Mouse (Mus musculus) spleen, adult 2 months (tissue): ENCODE data around the gene Flt3l. TPM values are rescaled to one million over a fixed set of nuclear protein-coding genes. Genes with fewer than 3 reads are reported as not detected.

Source experiments
- DNase-seq, 2 experiments: peaks; one replicate each; pipeline versions ENCODE4 v3.0.0 to v3.0.0-alpha.2; 2012 to 2021; ENCODE audit warnings: low spot score in 2 of 2, low read depth in 1 of 2
- H3K27ac ChIP-seq: fragments of 200-500 bp; 2 replicates; pipeline ENCODE4 v1.5.1; 2012; ENCODE audit warnings: low read length, inconsistent platforms; ENCODE audit not compliant: insufficient read depth
- H3K27me3 ChIP-seq: fragments of 200-500 bp; 2 replicates; pipeline ENCODE4 v1.6.1; 2012; ENCODE audit warnings: mild to moderate bottlenecking, moderate library complexity, low read length, inconsistent platforms; ENCODE audit not compliant: control insufficient read depth, insufficient read depth
- H3K36me3 ChIP-seq: fragments of 200-500 bp; 2 replicates; pipeline ENCODE4 v1.6.1; 2012; ENCODE audit warnings: mild to moderate bottlenecking, low read length, inconsistent platforms; ENCODE audit not compliant: control insufficient read depth, insufficient read depth
- H3K4me1 ChIP-seq: fragments of 200-500 bp; 2 replicates; pipeline ENCODE4 v1.6.1; 2011; ENCODE audit warnings: inconsistent platforms; ENCODE audit not compliant: control insufficient read depth, insufficient read depth, insufficient read length
- H3K4me3 ChIP-seq: fragments of 200-500 bp; 2 replicates; pipeline ENCODE4 v1.5.1; 2011; ENCODE audit warnings: mild to moderate bottlenecking, inconsistent platforms; ENCODE audit not compliant: insufficient read depth, insufficient read length; ENCODE audit errors: extremely low read depth
- CTCF ChIP-seq: fragments of 200-500 bp; IDR thresholded peaks from 2 replicates; pipeline ENCODE4 v1.5.1; 2011; ENCODE audit warnings: mild to moderate bottlenecking, inconsistent platforms; ENCODE audit not compliant: insufficient read depth, insufficient read length, insufficient replicate concordance; ENCODE audit errors: extremely low read depth
- POLR2A ChIP-seq: fragments of 200-500 bp; IDR thresholded peaks from 2 replicates; pipeline ENCODE4 v1.6.1; 2011; ENCODE audit warnings: low read depth, low read length, inconsistent platforms
- WGBS: fragments of 180-500 bp; shearing (Covaris S2); methylation state at CpG from one replicate; pipeline ENCODE4 v1.1.7; 2018; 5-methylcytosine and 5-hydroxymethylcytosine counted together
- polyA plus RNA-seq: library from polyadenylated mRNA; depleted of rRNA; stranded (reverse); fragments of >200 nt; gene quantifications from 2 replicates; pipeline ENCODE4 v1.2.3, GENCODE M21; 2012

Gene Flt3l
- polyA plus RNA-seq, 1 experiment, result 183 TPM

DNA sequence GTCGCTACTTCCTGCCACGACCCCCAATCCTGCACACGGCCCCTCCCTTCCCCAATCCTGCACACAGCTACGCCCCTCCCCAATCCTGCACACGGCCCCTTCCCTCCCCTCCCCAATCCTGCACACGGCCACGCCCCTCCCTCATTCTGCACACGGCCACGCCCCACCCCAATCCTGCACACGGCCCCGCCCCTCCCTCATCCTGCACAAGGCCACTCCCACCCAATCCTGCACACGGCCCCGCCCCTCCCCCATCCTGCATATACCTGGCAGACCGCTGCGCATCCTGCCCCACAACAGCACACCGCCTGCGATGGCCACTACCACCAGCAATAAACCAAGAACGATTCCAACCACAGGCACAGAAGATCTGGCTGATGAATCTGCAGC is 42.7 kb downstream of the Flt3l start:
- Histone ChIP-seq H3K27ac (no peak overlapping the region), H3K27me3 (no peaks in the 10 kb centered on the region), H3K36me3 (no peaks in the 10 kb centered on the region; the same call in 1 of the 2 replicates), H3K4me1 (peaks cover 2% of the 10 kb centered on the region), H3K4me3 (no peak overlapping the region)
- 54% methylated on average over 18 of the region's 18 CpGs for WGBS
- DNase-seq, result no peak
- TF ChIP-seq CTCF (no peak), POLR2A (no peak)

GRCm38 (mm10) chr7:45092828-45093515 is 43.3 kb downstream of the Flt3l start:
- no peak for TF ChIP-seq POLR2A
- H3K4me1 ChIP-seq, result peaks cover 2% of the 10 kb centered on the region
- no peaks in the 10 kb centered on the region; the same call in 1 of the 2 replicates for H3K36me3 ChIP-seq
- DNase-seq, result no peak
- WGBS, result 80% methylated on average over 12 of the region's 12 CpGs
- no peak overlapping the region for H3K27ac ChIP-seq
- no peaks in the 10 kb centered on the region for H3K27me3 ChIP-seq
- no peak overlapping the region for H3K4me3 ChIP-seq

DNA sequence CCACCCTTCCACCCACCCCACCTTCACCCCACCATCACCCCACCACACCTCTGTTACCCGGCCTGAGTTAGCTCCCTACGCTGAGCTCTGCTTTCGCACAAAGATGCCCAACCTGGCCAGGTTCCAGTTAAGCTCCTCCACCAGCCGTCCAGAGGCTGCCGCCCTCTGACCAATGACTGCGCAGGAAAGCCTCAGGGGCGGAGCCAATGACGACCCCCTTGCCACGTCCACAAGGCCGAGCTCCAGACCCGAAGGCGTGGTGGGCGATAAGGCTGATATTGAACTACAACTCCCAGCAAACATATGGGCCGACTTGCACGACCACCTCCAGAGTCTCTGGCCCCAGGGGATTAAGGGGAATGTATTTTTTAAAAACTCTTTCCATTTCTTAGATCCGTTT is 44.2 kb downstream of the Flt3l start, which contains the start of gene Rcn3:
Rcn3 (minus strand) TSS at position 174 of the 400 bp plus-strand sequence.
- peak within 1 kb of the TSS; percentile 38; the same call in 1 of the 2 replicates for H3K4me3 ChIP-seq
- 2% methylated on average over 16 of the region's 16 CpGs for WGBS
- DNase-seq, result no peak
- H3K27ac ChIP-seq, result peak within 1 kb of the TSS; percentile 23
- no peaks in the 10 kb centered on the region for H3K27me3 ChIP-seq
- TF ChIP-seq POLR2A (no peak), CTCF (no peak)
- H3K36me3 ChIP-seq, result no peaks in the 10 kb centered on the region; the same call in 1 of the 2 replicates
- H3K4me1 ChIP-seq, result peaks cover 2% of the 10 kb centered on the region

DNA sequence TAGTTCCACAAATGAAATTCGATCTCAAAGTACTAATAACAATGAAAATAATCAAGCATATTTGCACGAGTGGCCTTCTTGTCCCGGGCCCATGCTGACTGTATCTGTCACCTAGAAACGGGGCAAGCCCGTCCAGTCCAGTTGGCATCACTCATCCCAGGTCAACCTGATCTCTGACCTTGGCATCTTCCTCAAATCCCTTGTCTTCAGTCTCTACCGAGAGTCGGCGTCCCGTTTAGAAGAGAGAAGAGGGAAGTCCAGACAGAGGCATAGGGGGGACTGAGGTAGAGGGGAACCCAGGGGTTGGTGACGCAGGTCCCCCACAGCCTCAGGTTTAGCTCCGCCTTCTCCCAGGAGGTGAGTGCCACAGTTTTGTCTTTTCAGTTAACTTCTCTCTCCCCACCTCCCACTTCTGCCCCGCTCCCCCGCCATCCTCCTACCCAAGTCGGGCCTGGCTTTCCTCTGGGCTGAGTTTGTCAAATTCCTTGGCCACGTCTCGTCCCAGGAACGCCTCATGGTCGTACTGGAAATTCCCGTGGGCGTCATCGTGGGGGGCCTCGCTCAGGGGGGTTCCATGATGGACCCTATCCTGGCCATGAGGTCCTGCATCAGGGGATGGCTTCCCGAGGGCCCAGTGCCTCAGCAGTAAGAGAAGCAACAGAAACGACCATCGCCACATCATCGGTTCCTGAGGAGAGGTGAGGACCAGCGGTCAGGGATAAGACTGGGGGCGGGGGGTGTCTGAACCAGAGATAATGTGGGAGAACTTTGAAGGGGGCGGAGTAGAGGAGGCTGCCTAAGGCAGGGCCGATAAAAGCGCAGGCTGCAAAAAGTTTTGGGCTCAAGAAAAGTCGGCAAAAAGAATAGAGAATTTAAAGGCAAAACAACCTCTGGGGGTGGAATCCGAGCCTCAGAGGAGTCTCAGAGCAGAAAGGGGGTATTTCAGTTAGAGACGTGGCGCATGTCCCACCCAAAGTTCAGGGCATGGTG is 44.9 kb downstream of the Flt3l start:
- H3K4me1 ChIP-seq, result peaks cover 2% of the 10 kb centered on the region
- no peaks in the 10 kb centered on the region for H3K27me3 ChIP-seq
- H3K27ac ChIP-seq, result peak overlapping the region; percentile 23
- 12% methylated on average over 35 of the region's 35 CpGs for WGBS
- TF ChIP-seq POLR2A (no peak), CTCF (no peak)
- DNase-seq, result no peak
- peak overlapping the region; percentile 38; the same call in 1 of the 2 replicates for H3K4me3 ChIP-seq
- H3K36me3 ChIP-seq, result no peaks in the 10 kb centered on the region; the same call in 1 of the 2 replicates

- no peak overlapping the region for H3K4me3 ChIP-seq
- WGBS, result 63% methylated on average over 13 of the region's 13 CpGs
- no peak for DNase-seq
- H3K4me1 ChIP-seq, result peaks cover 2% of the 10 kb centered on the region
- H3K27me3 ChIP-seq, result no peaks in the 10 kb centered on the region
- H3K27ac ChIP-seq, result 0 out of 2 replicates have a peak overlapping the region, but pooled peaks have one; percentile 6
- H3K36me3 ChIP-seq, result no peaks in the 10 kb centered on the region
- TF ChIP-seq POLR2A, result no peak
- TF ChIP-seq CTCF, result no peak
Measured at GRCm38 (mm10) chr7:45090251-45090977, 45.8 kb downstream of the Flt3l start.

- WGBS, result 95% methylated on average over 17 of the region's 17 CpGs
- H3K4me3 ChIP-seq, result no peak overlapping the region
- no peak for DNase-seq
- H3K27ac ChIP-seq, result no peak overlapping the region
- TF ChIP-seq POLR2A (no peak), CTCF (no peak)
- H3K27me3 ChIP-seq, result no peaks in the 10 kb centered on the region
- H3K4me1 ChIP-seq, result peaks cover 4% of the 10 kb centered on the region
- no peaks in the 10 kb centered on the region for H3K36me3 ChIP-seq
Measured at GRCm38 (mm10) chr7:45088597-45088996, 47.6 kb downstream of the Flt3l start.
